Mouse (Mus musculus): ENCODE results near the gene Ifnar2. TPM values are rescaled to one million over a fixed set of nuclear protein-coding genes. Genes with fewer than 3 reads are reported as not detected.
"Not testable (repeated sequence)": the region's sequence is repeated elsewhere in the genome, so short reads cannot be mapped to it uniquely, and the experiment has no call there.

The Ifnar2 gene
- polyA plus RNA-seq, 2 experiments from 2014 or later: 45.8 to 48.2 TPM

DNA sequence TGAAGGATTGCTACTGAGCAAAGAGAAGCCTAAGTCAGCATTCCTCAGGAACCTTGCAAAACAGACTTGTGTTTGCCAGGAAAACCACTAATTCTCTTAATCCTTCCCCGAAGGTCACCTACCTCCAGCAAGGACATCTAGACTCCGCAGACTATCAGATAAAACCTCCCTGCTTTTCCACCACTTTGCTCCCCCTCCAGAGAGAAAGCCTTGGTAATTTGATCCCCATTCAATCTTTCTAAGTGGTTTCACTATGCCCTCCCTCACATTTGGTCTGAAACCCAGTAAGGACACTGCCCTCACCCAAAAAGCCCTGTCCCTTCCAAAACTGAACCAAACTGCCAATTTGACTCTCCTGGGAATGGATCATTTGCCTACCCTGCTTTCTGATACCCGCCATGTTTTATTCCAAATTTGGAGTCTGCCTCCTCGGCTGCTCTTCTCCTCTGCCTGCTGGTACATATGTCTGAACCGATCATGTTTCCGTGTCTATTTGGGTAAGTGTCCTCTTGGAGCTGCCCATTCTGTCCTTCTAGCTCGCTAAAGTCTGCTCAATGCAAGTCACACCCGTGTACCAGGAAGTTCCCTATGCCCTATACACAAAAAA, 55.8 kb downstream of the Ifnar2 start:
- no peak for ATAC-seq

GRCm38 (mm10) chr16:91432720-91433328, 60.2 kb downstream of the Ifnar2 start:
- no peak for ATAC-seq

- ATAC-seq: peak; percentile 98
Measured at GRCm38 (mm10) chr16:91433329-91433933, 60.8 kb downstream of the Ifnar2 start.

GRCm38 (mm10) chr16:91434119-91434518, 61.5 kb downstream of the Ifnar2 start:
- no peak for ATAC-seq

- ATAC-seq: no peak
Measured at GRCm38 (mm10) chr16:91438081-91438480, 65.5 kb downstream of the Ifnar2 start.

- not testable (repeated sequence) for ATAC-seq
Measured at GRCm38 (mm10) chr16:91438599-91438998, 66.0 kb downstream of the Ifnar2 start.

GRCm38 (mm10) chr16:91441366-91441765, 68.8 kb downstream of the Ifnar2 start:
- ATAC-seq: no peak

DNA sequence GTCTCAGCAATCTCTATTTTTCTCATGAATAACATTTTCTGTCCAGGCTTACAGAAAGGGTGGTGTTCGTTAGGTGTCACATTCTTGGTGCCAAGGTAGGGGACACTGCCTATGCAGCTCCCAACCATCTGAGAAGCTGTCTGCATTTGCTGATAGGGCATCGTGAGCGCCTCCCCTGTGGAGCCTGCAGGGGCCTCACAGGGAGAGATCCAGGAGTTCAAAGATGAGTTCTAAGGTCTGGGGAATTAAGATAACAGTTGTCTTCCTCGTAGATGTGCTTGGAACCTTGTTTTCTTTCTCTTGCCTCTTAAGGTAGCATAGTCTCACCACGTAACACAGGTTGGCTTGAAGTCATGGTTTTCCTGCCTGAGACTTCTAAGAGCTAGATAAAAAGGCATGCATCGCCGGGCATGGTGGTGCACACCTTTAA, 69.2 kb downstream of the Ifnar2 start:
- no peak for ATAC-seq

GRCm38 (mm10) chr16:91442446-91442845, 69.9 kb downstream of the Ifnar2 start:
- peak; percentile 65 for ATAC-seq

DNA sequence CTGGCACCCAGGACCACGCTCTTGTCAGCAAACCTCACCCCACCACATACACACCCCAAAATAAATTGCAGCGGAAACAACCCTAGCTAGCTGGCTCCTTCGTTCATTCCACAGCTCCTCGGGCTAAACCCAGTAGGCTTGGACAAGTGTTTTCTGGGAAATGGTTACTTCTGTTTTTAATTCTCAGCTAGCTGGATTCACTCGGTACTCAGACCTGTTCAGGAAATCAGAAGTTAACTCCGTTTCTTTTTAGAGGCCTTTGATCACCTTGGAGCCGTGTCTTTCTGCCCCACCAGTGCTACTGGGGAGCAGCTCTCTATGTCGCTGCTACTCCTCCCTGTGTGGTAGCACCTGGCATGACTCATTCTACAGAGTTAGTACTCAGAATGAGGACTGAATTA, 70.6 kb downstream of the Ifnar2 start:
- ATAC-seq: peak; percentile 27

DNA sequence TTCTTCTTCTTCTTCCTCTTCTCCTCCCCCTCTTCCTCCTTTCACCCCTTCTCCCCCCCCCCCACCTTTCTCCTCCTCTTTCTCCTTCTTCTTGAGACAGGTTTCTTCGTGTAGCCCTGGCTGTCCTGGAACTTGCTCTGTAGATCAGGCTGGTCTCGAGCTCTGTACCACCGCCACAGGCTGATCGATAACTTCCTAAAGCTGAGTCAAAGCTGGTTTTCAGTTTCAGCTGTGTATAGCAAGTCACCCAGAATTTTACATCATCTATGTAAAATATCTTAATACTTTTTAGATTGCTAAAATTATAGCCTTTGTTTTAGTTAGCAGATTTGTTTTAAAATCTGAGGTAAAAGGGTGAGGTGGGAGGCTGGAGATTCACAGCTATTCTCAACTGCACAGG, 72.3 kb downstream of the Ifnar2 start:
- ATAC-seq: no peak

DNA sequence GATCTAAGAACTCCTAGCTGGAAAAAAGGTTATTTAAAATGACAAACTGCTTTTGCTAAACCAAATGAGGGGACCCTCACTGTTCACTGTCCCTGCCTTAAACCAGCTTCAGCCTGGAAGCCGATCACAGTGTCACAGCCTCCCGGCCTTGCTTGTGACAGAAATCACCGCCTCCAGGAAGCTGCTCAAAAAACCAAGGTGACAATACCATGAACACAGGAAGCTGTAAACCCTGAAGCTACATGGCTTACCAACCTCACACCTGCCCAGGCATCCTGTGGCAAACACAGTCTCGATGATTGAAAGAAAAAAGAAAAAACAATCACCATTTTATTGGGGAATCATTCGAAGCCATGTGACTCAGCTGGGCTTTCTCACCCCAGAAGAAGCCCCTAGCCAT, 73.0 kb downstream of the Ifnar2 start:
- ATAC-seq: peak; percentile 74

DNA sequence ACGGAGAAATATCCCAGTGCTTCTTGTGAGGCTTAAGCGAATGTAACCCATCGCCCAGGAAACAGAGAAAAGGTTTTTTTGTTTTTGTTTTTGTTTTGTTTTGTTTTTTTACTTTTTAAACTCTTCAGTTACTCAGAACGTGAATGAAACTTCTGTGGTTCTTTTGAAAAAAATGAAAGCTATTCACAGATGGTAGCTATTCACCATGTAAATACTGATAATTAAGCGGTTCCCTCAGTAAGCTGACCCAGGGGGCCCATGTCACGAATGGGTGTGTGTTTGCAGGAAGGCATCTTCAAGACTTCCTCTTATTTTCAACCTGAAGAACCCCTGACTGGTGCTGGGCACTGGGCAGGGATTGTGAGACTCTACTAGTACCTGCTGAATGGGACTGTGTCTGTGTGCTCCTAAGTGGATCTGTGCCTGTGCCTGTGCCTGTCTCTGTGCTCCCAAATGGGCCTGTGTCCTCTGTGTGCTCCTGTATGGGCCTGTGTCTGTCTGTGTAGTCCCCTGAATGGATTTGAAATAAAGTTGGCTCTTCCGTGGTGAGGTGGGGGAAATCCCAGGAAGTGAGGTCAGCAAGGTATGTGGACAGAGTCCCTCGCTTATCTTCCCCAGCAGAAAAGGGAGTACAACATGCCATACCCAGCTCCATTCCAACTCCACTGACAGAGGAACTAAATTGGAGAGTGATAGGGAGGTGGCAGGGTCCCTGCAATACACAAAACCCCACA, 74.4 kb downstream of the Ifnar2 start:
- ATAC-seq: peak; percentile 30

DNA sequence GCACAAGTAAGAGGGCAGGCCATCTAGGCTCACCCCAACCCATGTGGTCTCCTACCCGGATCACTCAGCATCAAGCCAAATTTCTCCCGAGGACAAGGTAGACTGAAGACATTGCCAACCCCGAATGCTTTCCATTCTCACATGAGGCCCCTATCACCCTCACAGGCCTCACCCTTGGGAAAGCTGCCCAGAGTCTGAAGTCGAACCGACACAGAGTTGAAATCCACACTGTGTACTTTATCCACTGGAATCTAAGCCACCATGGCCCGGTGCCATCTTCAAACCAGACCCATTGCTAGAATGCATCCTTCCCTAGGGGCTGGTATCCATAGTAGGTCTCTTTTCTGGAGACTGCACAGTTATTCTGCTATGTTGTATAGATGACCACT, 74.9 kb downstream of the Ifnar2 start:
- no peak for ATAC-seq

- ATAC-seq: peak; percentile 10
Measured at GRCm38 (mm10) chr16:91448088-91448487, 75.5 kb downstream of the Ifnar2 start.

DNA sequence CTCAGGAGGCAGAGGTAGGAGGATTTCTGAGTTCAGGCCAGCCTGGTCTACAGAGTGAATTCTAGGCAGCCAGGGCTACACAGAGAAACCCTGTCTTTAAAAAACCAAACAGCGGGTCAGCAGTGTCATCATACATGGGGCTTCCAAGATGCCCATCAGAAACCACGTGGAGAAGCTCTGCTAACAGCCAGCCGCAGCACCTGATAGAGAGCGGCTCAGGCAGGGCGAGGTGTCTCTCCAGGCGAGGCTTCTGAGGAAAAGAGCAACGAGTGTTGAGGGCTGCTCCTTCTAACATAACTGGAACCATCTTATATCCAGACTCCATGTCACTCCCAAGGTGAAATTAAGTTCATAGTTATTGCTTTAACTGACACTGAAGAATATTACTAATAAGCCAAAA, 76.3 kb downstream of the Ifnar2 start:
- no peak for ATAC-seq

- no peak for ATAC-seq
Measured at GRCm38 (mm10) chr16:91450137-91451064, 77.8 kb downstream of the Ifnar2 start.

DNA sequence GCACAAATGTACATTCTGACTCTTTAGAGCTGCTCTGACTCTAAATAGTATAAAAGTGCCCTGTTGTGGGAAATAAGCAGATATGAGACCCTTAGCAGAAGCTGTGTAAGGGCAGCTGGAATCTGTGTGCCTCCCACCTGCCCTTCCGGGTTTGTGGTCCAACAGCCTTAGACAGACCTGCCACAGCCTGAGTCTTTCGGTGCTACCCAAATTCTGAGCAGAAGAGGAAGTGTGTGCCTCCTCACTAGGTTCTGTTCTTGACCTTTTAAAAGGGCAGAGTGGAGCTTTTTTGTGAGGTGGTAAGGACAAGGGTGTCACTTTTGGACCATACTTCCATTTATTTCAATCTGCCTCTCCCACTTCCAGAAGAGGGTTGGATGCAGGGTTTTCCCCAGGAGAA, 79.4 kb downstream of the Ifnar2 start:
- ATAC-seq: peak; percentile 55

GRCm38 (mm10) chr16:91452363-91452896, 79.8 kb downstream of the Ifnar2 start:
- ATAC-seq: peak; percentile 54
